Mouse (Mus musculus): ENCODE data around the gene Zbtb1.
A peak's percentile ranks its signal among the peaks of the same experiment; 100 is the strongest.
"Not testable (repeated sequence)": the region's sequence is repeated elsewhere in the genome, so short reads cannot be mapped to it uniquely, and the experiment has no call there.

Gene Zbtb1

DNA sequence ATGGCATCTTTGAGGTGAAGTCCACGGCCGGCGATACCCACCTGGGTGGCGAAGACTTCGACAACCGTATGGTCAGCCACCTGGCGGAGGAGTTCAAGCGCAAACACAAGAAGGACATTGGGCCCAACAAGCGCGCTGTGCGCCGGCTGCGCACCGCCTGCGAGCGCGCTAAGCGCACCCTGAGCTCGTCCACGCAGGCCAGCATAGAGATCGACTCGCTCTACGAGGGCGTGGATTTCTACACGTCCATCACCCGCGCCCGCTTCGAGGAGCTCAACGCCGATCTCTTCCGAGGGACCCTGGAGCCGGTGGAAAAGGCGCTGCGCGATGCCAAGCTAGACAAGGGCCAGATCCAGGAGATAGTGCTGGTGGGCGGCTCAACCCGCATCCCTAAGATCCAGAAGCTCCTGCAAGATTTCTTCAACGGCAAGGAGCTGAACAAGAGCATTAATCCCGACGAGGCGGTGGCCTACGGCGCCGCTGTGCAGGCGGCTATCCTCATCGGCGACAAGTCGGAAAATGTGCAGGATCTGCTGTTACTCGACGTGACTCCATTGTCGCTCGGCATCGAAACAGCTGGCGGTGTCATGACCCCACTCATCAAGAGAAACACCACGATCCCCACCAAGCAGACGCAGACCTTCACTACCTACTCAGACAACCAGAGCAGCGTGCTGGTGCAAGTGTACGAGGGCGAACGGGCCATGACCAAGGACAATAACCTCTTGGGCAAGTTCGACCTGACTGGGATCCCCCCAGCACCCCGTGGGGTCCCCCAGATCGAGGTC is 35.3 kb downstream of the Zbtb1 start:
- peak; percentile 61 to 68 for DNase-seq

DNA sequence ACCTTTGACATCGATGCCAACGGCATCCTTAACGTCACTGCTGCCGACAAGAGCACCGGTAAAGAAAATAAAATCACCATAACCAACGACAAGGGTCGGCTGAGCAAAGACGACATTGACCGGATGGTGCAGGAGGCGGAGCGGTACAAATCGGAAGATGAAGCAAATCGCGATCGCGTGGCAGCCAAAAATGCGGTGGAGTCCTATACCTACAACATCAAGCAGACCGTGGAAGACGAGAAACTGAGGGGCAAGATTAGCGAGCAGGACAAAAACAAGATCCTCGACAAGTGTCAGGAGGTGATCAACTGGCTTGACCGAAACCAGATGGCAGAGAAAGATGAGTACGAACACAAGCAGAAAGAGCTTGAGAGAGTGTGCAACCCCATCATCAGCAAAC is 35.9 kb downstream of the Zbtb1 start:
- DNase-seq: peak in 1 of 2 experiments; percentile 28

DNA sequence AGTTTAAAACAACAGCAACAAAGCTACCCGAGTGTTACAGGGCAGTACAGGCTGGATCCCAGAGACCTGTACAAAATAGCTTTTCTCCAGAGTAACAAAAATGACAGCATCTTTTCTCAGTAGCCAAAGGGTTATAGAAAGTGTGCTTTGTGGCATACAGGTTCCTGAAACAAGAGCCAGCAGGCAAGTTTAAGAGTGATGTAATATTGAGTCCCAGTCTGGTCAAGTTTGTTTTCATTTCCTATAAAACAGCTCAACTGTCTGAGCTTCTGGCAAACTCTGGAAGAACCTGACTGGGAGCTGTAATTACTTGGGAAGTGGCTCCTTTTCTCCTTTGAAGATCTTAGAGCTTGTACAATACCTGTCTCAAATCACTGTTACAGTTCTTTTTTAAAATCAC is 37.1 kb downstream of the Zbtb1 start:
- DNase-seq: no peak

DNA sequence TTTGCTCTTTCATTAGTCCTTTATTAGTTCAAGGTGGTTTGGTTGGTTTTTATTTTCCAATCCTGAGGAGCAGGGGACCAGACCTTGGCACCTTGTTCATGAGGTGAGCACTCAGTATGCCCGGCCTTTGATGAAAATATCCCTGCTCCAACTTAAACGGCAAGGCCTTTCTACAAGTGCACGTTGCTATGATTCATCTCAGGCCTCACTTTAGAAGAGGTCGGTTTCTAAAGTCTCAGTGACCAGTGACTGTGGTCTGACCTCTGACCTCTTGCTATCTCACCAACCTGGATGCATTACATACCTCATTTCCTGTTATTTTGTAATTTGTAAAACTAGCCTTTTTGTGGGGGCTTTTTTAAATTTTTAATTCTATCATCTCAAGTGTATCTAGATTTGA is 39.1 kb downstream of the Zbtb1 start:
- DNase-seq: no peak

DNA sequence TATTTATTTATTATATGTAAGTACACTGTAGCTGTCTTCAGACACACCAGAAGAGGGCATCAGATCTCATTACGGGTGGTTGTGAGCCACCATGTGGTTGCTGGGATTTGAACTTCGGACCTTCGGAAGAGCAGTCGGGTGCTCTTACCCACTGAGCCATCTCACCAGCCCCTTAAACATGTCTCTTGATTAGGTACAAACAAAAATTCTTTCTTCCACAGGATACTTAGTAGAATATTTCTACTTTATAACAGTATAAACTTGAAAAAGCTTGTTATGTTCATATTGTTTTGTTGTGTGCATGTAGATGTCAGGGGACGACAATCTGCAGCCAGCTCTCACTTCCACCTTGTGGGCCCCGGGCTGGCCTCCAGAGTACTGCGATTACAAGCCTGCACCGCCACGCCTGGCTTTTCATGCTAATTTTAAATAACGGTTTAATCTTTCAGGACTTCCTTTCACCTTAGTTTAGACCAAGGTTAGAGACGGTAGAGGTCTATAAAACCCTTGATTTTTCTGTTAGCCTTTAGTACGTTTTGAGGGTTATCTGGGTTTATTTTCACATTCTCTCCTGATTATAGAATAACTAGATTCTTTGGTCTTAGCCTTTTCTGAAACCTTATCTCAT is 45.4 kb downstream of the Zbtb1 start:
- DNase-seq: no peak

DNA sequence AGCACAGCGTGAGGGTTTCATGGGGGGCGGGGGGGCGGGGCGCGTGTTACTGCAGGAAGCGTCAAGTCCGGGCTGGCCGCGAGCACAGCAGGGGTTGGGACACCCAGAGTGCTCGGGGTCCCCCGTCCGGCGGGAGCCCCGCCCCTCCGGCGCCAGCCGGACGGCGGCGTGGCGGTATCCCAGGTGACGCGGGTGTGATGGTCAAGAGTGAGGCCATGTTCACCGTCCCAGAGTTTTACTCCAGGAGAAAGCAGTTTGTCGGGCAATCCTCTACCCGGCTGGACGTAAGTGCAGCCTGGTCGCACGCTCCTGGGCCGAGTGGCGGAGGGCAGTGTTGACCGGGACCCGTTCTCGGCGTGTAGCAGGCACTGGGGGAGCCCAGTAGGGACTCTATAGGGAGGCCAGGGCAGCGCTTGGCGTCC is 47.4 kb downstream of the Zbtb1 start, which contains the start of gene Ppp1r36:
Gene Ppp1r36 (plus strand): TSS at position 106 of the 422 bp plus-strand sequence.
- no peak for DNase-seq

DNA sequence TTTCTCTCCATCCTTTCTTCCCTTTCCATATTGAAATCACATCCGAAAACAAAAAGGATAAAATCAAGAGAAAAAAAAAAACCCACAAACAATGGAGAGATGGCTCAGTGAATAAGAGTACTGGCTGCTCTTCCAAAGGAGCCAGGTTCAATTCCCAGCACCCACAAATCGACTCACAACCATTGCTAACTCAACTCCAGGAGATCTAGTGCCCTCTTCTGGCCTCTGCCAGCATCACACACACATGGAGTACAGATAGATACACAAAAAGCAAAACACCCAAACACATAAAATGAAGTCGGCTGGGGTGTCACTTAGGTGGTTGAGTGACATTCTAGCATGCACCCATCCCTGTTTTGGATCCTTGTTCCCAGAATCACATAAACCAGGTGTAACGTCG is 48.3 kb downstream of the Zbtb1 start:
- DNase-seq: no peak

DNA sequence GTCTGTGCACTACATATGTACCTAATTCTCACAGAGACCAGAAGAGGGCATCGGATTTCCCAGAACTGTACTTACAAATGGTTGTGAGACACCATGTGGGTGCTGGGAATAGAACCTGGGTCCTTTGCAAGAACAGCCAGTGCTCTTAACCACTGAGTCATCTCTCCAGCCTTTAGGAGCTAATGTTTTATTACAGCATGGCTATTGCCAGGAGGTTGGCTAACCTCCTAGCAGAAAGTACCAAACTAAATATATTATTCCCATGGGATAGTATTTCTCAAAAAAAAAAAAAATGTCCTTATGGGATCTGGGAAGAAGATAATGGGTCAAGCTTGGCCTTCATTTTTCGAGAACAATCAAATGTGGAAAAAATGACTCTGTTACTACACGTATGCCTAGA is 55.2 kb downstream of the Zbtb1 start:
- no peak for DNase-seq

DNA sequence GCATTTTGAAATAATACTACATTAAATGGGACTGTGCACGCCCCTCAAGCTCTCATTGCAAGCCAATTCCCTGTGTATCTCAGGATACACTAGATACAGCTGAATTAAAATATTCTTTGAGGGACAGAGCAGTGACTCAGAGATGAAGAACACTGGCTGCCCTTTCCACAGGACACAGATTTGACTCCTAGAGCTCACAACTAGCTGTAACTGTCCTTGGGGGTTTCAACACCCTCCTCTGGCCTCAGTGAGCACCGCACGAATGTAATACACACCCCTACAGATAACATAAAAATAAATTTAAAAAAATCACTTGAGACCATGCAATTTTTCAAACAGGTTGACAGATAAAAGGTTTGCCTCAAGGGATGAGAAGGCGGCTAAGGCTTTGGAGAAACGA is 57.5 kb downstream of the Zbtb1 start:
- DNase-seq: no peak

DNA sequence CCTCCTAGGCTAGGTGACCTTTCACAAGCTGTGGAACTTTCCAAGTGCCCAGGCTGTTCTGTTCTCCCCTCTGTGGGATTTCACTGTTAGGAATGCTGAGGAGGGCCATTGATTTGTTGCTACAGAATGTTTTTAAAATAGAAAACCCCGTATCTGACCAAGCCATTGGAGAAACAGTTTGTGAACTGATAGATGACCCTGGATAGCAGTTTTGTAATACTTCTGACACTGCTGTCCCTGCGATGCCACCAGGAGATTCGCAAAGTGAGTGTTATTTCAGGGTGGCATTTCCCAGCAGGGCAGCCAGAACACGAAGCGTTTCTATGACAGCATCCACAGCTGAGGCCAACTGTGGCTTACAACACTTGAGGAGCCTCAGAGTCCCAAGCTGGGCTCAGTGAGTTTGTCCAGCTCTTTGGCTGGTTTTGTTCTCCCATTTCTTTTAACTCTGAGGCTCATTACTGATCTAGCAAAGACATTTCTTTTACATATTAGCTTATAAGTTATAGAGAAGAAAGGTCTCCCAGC is 60.9 kb downstream of the Zbtb1 start:
- DNase-seq: no peak

DNA sequence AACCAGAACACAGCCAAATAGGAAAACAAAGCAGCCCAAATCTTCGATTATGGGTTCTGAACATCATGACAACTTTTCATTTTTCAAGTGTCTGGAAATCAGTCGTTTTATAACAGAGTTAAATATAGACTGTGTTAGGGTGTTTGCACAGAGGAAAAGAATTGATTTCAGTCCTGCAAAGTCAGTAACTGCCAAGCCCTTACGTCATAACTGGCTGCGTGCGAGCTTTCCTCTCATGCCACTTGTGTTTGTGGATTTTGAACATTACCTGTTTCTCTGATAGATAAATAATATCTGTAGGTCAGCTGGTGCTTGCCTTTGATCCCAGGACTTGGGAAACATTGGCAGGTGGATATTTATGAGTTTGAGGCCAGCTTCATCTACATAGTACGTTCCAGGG is 61.4 kb downstream of the Zbtb1 start:
- no peak for DNase-seq

DNA sequence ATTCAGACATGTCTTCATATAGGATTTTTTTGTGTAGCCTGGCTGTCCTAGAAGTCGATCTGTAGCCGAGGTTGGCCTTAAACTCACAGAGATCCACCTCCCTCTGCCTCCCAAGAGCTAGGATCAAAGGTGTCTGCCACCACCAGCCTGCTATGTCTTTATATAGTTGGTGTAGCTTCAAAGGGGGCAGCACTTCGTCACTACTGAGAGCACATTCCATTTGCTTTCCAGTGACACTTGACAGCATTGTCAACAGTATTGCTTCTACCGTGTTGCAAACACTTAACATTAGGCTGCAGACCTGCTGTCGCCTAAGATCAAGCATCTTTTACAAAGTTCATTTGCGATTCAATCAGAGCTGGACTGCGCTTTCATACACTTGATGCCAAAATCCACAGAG is 64.0 kb downstream of the Zbtb1 start:
- no peak for DNase-seq

DNA sequence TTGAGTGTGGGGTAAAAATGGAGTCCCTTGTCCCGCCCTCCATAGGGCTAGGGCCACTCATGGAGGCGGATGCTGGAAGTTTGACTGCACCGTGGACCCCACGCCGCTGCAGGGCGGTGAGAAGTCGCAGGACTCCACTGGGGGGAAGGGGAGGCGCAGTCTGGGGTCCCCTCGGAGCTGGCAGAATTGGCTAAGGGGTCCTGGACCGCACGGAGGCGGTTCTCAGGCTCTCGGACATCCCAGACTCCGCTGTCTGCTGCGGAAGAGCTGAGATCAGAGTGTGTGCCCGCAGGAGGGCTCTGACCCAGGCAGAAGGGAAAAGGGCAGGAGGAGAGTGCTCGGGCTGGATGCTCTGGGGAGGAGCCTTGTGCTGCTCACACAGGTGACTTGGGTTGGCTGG is 65.0 kb downstream of the Zbtb1 start:
- no peak for DNase-seq

DNA sequence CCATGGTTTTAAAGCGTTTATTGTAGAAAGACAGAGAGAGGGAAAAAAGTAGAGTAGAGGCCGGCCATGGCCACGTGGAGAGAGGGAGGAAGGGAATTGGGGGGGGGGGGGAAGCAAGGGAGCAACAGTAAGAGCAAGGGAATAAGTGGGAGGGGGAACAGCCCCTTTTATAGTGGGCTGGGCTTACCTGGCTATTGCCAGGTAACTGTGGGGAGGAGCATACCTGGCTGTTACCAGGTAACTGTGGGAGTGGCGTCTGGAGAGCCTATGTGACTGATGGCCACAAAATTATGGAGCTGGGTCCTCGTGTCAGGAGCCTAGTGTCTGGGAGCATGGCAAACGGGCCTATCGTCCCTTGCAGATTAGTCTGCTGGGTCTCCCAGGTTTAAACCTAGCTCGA is 65.5 kb downstream of the Zbtb1 start:
- DNase-seq: no peak

DNA sequence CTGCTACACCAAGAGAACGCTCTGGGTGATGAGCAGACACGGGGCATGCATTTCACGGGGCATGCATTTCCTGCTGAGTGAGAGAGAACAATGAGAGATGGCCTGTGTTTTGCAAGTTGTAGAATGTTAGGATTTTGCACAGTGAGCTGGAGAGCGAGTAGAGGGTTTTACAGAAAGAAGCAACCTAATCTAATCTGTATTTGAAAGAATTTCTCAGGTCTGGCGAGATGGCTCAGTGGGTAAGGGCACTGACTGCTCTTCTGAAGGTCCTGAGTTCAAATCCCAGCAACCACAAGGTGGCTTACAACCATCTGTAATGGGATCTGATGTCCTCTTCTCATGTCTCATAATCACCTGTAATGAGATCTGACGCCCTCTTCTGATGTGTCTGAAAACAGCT is 73.4 kb downstream of the Zbtb1 start:
- not testable (repeated sequence) for DNase-seq

DNA sequence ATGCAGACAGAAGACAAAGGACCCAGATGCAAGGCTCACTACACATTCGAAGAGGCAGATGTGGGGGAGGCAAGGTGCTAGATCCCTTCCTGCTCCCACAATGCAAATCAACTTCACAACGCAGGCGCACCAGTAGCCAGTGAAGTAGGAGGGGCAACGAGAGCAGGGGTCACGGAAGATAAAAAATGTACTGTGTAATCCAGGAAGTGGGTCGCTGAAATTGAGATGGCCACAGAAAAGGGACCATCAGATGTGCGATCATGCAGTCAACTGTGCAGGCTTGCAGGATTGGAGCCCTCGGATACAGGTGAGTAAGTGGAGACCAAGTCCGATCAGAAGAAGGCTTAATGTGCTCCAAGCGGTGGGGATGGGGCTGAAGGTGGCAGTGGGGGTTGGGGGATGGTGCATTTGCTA is 74.3 kb downstream of the Zbtb1 start:
- no peak for DNase-seq

DNA sequence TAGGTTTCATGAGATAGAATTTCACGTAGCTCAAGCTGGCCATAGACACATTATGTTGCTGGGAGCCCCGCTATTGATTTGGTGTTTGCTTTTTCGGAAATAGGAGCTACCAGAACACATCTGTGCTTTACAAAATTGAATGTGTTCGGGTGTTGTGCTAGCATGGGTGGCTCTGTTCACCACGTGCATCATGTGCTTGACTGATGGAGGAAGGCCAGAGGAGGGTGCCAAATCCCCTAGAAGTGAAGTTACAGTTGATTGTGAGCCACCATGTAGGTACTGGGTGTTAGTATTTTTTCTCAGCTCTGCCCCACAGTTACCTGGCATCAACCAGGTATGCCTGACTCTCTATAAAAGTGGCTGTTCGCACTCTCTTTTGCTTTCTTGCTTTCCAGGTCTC is 74.8 kb downstream of the Zbtb1 start:
- no peak for DNase-seq

DNA sequence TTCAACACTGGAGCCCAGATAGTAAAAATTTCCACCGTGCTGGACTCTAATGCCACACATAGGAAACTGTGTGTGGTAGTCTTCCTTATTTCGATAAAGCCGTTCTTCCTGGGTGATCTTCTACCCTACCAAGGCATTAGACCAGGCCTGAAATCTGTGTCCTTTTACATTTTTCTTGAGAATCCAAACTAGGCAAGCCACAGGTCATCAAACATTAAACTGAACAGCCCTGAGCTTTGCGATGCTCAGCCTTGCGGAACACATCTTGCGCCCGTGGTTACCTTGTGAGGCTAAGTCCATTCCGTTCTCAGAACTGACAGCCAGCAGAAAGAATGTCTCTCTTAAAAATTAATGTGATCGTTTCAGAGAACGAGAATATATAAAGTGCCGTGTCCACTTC is 76.1 kb downstream of the Zbtb1 start:
- no peak for DNase-seq
